8 mouse cellular contexts compared by ENCODE assay signal in the genomic region with DNA sequence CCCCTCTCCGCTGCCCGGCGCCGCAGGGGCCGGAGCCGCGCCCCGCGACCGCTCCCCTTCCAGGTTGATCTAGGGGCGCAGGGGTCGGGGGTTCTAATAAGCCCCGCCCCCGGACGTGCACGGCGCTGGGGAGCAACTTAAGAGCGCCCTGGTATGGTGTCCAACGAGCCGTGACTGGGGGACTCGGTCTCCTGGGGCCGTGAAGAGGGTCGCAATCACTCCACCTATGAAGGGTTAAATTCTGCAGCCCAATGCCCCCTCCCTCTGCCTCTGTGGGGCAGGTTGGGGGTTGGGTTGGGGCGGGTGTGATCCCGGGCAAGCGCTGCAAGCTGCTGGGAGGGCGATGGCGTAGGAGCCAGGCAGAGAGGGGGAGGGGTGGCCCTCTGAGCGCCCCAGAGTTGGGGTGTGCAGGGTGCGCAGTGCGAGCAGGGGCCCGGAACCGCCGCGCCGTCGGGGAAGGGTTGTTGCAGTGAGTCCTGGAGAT. TPM values are rescaled to one million over a fixed set of nuclear protein-coding genes. Genes with fewer than 3 reads are reported as not detected.
DNase-seq lines count a peak whose midpoint lies in the region; ATAC-seq and TF ChIP-seq lines count a peak whose summit lies in the region.

No protein-coding gene starts in this region.

- peak; percentile 60; the same call in 1 of the 2 replicates for TF ChIP-seq POLR2A in lung, adult 2 months (IDR thresholded peaks at IDR 0.05; ENCODE audit: borderline replicate concordance, extremely low read depth, low read depth, low read length)

- DNase-seq in CD8-positive naive resting alpha-beta T cell, adult 2 months (ENCODE audit: low read depth in 2 of 2, low spot score in 2 of 2): peak; percentile 67 to 82
- DNase-seq in c-Kit-positive CD71-positive TER-119-negative erythroid progenitor cells, embryonic 14.5 days (ENCODE audit: low read depth): peak; percentile 45
- DNase-seq in heart, postnatal 10 days: peak; percentile 80 to 82
- peak; percentile 79 to 85 for DNase-seq in kidney, postnatal 4 days
- peak; percentile 78 for DNase-seq in lung, adult 2 months
- peak; percentile 82 for DNase-seq in testis, postnatal 10 days (ENCODE audit: low spot score)

- peak overlapping the region; percentile 96 for H3K9ac ChIP-seq in forebrain, embryonic 13.5 days
- H3K9ac ChIP-seq in neural tube, embryonic 14.5 days (replicated peaks; ENCODE audit: low read depth, low read length): peak overlapping the region; percentile 98

- intact Hi-C loops in heart, postnatal 10 days (cut with DNase I): no loop called here

- H3K36me3 ChIP-seq in forebrain, embryonic 13.5 days (ENCODE audit: poor library complexity, severe bottlenecking): no peaks in the 10 kb centered on the region
- no peaks in the 10 kb centered on the region for H3K36me3 ChIP-seq in neural tube, embryonic 14.5 days (ENCODE audit: control insufficient read depth, insufficient read depth, low read length)

- H3K9me3 ChIP-seq in forebrain, embryonic 13.5 days (replicated peaks): no peaks in the 10 kb centered on the region
- no peaks in the 10 kb centered on the region for H3K9me3 ChIP-seq in neural tube, embryonic 14.5 days (ENCODE audit: control insufficient read depth, low read length)

- peak overlapping the region; percentile 86 for H3K4me3 ChIP-seq in forebrain, embryonic 13.5 days
- H3K4me3 ChIP-seq in lung, adult 2 months (replicated peaks; ENCODE audit: extremely low read depth, low read depth, low read length): peak overlapping the region; percentile 99
- H3K4me3 ChIP-seq in neural tube, embryonic 14.5 days (ENCODE audit: low read depth, low read length): peak overlapping the region; percentile 86

- peaks cover 20% of the 10 kb centered on the region for H3K4me1 ChIP-seq in forebrain, embryonic 13.5 days
- H3K4me1 ChIP-seq in lung, adult 2 months (ENCODE audit: control insufficient read depth, insufficient read depth, low read length): peaks cover 17% of the 10 kb centered on the region
- H3K4me1 ChIP-seq in neural tube, embryonic 14.5 days (ENCODE audit: control insufficient read depth, insufficient read depth, low read length): peaks cover 13% of the 10 kb centered on the region

- H3K27ac ChIP-seq in forebrain, embryonic 13.5 days: peak overlapping the region; percentile 65
- peak overlapping the region; percentile 89 for H3K27ac ChIP-seq in neural tube, embryonic 14.5 days (ENCODE audit: low read depth, low read length)

- peak overlapping the region; percentile 79 for H3K4me2 ChIP-seq in forebrain, embryonic 13.5 days
- H3K4me2 ChIP-seq in neural tube, embryonic 14.5 days (ENCODE audit: low read depth, low read length): peak overlapping the region; percentile 58

- peak; percentile 85 for ATAC-seq in forebrain, embryonic 13.5 days
- ATAC-seq in neural tube, embryonic 14.5 days (ENCODE audit: low read depth): peak; percentile 81

- WGBS in forebrain, embryonic 13.5 days: under 1% methylated on average over 34 of the region's 37 CpGs
- WGBS in lung, adult 2 months: under 1% methylated on average over 36 of the region's 37 CpGs
- WGBS in neural tube, embryonic 14.5 days: under 1% methylated on average over 26 of the region's 37 CpGs

- H3K27me3 ChIP-seq in forebrain, embryonic 13.5 days: no peaks in the 10 kb centered on the region
- no peaks in the 10 kb centered on the region for H3K27me3 ChIP-seq in neural tube, embryonic 14.5 days (ENCODE audit: control insufficient read depth, insufficient read depth, low read length)

- TF ChIP-seq CTCF in lung, adult 2 months (IDR thresholded peaks at IDR 0.05; ENCODE audit: insufficient read depth, low read length): no peak

RNA-seq across cellular contexts. Expression of gene Zbtb4, which starts 0.5 kb away (rescaled TPM):
- polyA plus RNA-seq in forebrain, embryonic 13.5 days (2015; fragmentation: Nextera tagmentation; extraction: Ambion mirVana): 1.6 and 1.8 TPM in 2 replicates
- total RNA-seq in heart, postnatal 10 days (2021): 10 to 100 TPM; 42.2 to 43.9 TPM
- polyA plus RNA-seq in lung, adult 2 months (2012; rRNA removed): 104 and 106 TPM in 2 replicates
- 4.3 and 6.0 TPM in 2 replicates for polyA plus RNA-seq in neural tube, embryonic 14.5 days (2014; fragmentation: Nextera tagmentation; extraction: Ambion mirVana)

RNA-seq across cellular contexts. Expression of gene Slc35g3, which starts 4.4 kb away (rescaled TPM):
- 0.26 and 0.58 TPM in 2 replicates for polyA plus RNA-seq in forebrain, embryonic 13.5 days (2015; fragmentation: Nextera tagmentation; extraction: Ambion mirVana)
- under 1 TPM; 0.17 to 0.40 TPM for total RNA-seq in heart, postnatal 10 days (2021)
- 1.4 and 2.3 TPM in 2 replicates for polyA plus RNA-seq in lung, adult 2 months (2012; rRNA removed)
- not detected in 2 replicates for polyA plus RNA-seq in neural tube, embryonic 14.5 days (2014; fragmentation: Nextera tagmentation; extraction: Ambion mirVana)

RNA-seq across cellular contexts. Expression of gene Polr2a, which starts 7.7 kb away (rescaled TPM):
- polyA plus RNA-seq in forebrain, embryonic 13.5 days (2015; fragmentation: Nextera tagmentation; extraction: Ambion mirVana): 23.2 and 24.1 TPM in 2 replicates
- 10 to 100 TPM; 44.5 to 47.5 TPM for total RNA-seq in heart, postnatal 10 days (2021)
- polyA plus RNA-seq in lung, adult 2 months (2012; rRNA removed): 32.0 and 51.1 TPM in 2 replicates
- polyA plus RNA-seq in neural tube, embryonic 14.5 days (2014; fragmentation: Nextera tagmentation; extraction: Ambion mirVana): 23.5 and 30.7 TPM in 2 replicates

RNA-seq across cellular contexts. Expression of gene Chrnb1, which starts 29.6 kb away (rescaled TPM):
- polyA plus RNA-seq in forebrain, embryonic 13.5 days (2015; fragmentation: Nextera tagmentation; extraction: Ambion mirVana): 1.5 TPM in 2 replicates
- total RNA-seq in heart, postnatal 10 days (2021): 1 to 10 TPM; 5.8 to 7.1 TPM
- polyA plus RNA-seq in lung, adult 2 months (2012; rRNA removed): 31.5 and 38.0 TPM in 2 replicates
- polyA plus RNA-seq in neural tube, embryonic 14.5 days (2014; fragmentation: Nextera tagmentation; extraction: Ambion mirVana): 0.78 and 1.3 TPM in 2 replicates

RNA-seq across cellular contexts. Expression of gene Fgf11, which starts 35.5 kb away (rescaled TPM):
- 3.3 and 3.8 TPM in 2 replicates for polyA plus RNA-seq in forebrain, embryonic 13.5 days (2015; fragmentation: Nextera tagmentation; extraction: Ambion mirVana)
- total RNA-seq in heart, postnatal 10 days (2021): 1 to 10 TPM; 1.9 to 3.5 TPM
- polyA plus RNA-seq in lung, adult 2 months (2012; rRNA removed): 6.9 and 8.0 TPM in 2 replicates
- 6.4 and 9.1 TPM in 2 replicates for polyA plus RNA-seq in neural tube, embryonic 14.5 days (2014; fragmentation: Nextera tagmentation; extraction: Ambion mirVana)

Comparison
In these comparisons a context has a peak if more than half of its experiments do, and no peak if none do; other contexts are left out.
1. Peak in every context shown above with its lines: DNase-seq, ATAC-seq, H3K4me3 ChIP-seq and H3K27ac ChIP-seq.
2. RNA of gene Zbtb4, which starts 0.5 kb away (polyA plus RNA-seq): 104 to 106 TPM in lung, adult 2 months; 4.3 to 6.0 TPM in neural tube, embryonic 14.5 days and 1.6 to 1.8 TPM in forebrain, embryonic 13.5 days; every median in the first group is over 10 times any median in the second.